Mouse (Mus musculus) heart, postnatal 14 days (tissue): Measurements from ENCODE around the gene Rimbp3. TPM values are rescaled to one million over a fixed set of nuclear protein-coding genes. Genes with fewer than 3 reads are reported as not detected.
A peak's percentile ranks its signal among the peaks of the same experiment; 100 is the strongest.

Source experiments
- DNase-seq, 2 experiments: peaks; one replicate each; pipeline ENCODE4 v3.0.0; 2021 to 2022
- intact Hi-C: fragments of 180-260 bp; cut with DNase I; formaldehyde crosslinking; loops from one replicate; pipeline ENCODE4 v1.15.1; 2025
- total RNA-seq, 2 experiments: library from RNA; stranded (reverse); gene quantifications; 2 replicates each; pipeline ENCODE4 v1.2.3; 2021

The Rimbp3 gene
- total RNA-seq, 2 experiments from 2014 or later: 0.05 to 0.07 TPM

GRCm38 (mm10) chr16:17252086-17252726 lies 43.8 kb downstream of the Rimbp3 start:
- no peak for DNase-seq
- intact Hi-C loops: no loop called here

GRCm38 (mm10) chr16:17252841-17253240 lies 44.4 kb downstream of the Rimbp3 start:
- intact Hi-C loops: no loop called here
- DNase-seq: no peak

GRCm38 (mm10) chr16:17254005-17254597 lies 45.7 kb downstream of the Rimbp3 start:
- no peak for DNase-seq
- intact Hi-C loops: no loop called here

GRCm38 (mm10) chr16:17255270-17255669 lies 46.9 kb downstream of the Rimbp3 start:
- intact Hi-C loops: no loop called here
- no peak for DNase-seq

- intact Hi-C loops: no loop called here
- DNase-seq: peak; percentile 60 to 67
Observed at GRCm38 (mm10) chr16:17257359-17257821, 49.0 kb downstream of the Rimbp3 start.

- DNase-seq: no peak
- intact Hi-C loops: no loop called here
Observed at GRCm38 (mm10) chr16:17258917-17259316, 50.5 kb downstream of the Rimbp3 start.

GRCm38 (mm10) chr16:17261341-17261740 lies 52.9 kb downstream of the Rimbp3 start:
- DNase-seq: no peak
- intact Hi-C loops: no loop called here

Other genes starting within 250 kb of the Rimbp3 start
- gene Mapk1, start 225.2 kb upstream of the Rimbp3 start, total RNA-seq: 100 to 1,000 TPM; 109 to 114 TPM
- 1 to 10 TPM; 2.9 to 3.3 TPM for gene Ypel1, start 138.9 kb upstream of the Rimbp3 start, total RNA-seq
- 10 to 100 TPM; 42.4 to 43.1 TPM for gene Ppil2, start 97.3 kb upstream of the Rimbp3 start, total RNA-seq
- 1 to 10 TPM in 1 of 2 experiments, not detected in 1; 2.4 TPM for gene 2610318N02Rik, start 83.4 kb upstream of the Rimbp3 start, total RNA-seq
- gene Sdf2l1, start 76.2 kb upstream of the Rimbp3 start, total RNA-seq: 1 to 10 TPM; 6.7 to 9.3 TPM
- 1 to 10 TPM; 1.3 TPM for gene Ydjc, start 64.0 kb upstream of the Rimbp3 start, total RNA-seq
- gene Ccdc116, start 61.4 kb upstream of the Rimbp3 start, total RNA-seq: under 1 TPM in 1 of 2 experiments, not detected in 1; 0.31 TPM
- 100 to 1,000 TPM; 114 to 118 TPM for gene Ube2l3, start 6.0 kb upstream of the Rimbp3 start, total RNA-seq
- gene Hic2, start 25.0 kb downstream of the Rimbp3 start, total RNA-seq: 1 to 10 TPM; 1.8 to 2.1 TPM
- 1 to 10 TPM; 2.7 to 3.9 TPM for gene Tmem191c, start 67.5 kb downstream of the Rimbp3 start, total RNA-seq
- 1 to 10 TPM; 2.1 to 2.2 TPM for gene Serpind1, start 122.8 kb downstream of the Rimbp3 start, total RNA-seq
- gene Snap29, start 197.4 kb downstream of the Rimbp3 start, total RNA-seq: 10 to 100 TPM; 15.8 to 16.5 TPM
- 10 to 100 TPM; 52.7 to 54.3 TPM for gene Pi4ka, start 197.7 kb downstream of the Rimbp3 start, total RNA-seq
- gene Crkl, start 243.4 kb downstream of the Rimbp3 start, total RNA-seq: 10 to 100 TPM; 25.2 to 28.9 TPM